Mouse (Mus musculus): ENCODE data around the gene AB124611. TPM values are rescaled to one million over a fixed set of nuclear protein-coding genes. Genes with fewer than 3 reads are reported as not detected.

AB124611 gene
- total RNA-seq, 2 experiments from 2014 or later = 5.3 to 11.3 TPM

DNA sequence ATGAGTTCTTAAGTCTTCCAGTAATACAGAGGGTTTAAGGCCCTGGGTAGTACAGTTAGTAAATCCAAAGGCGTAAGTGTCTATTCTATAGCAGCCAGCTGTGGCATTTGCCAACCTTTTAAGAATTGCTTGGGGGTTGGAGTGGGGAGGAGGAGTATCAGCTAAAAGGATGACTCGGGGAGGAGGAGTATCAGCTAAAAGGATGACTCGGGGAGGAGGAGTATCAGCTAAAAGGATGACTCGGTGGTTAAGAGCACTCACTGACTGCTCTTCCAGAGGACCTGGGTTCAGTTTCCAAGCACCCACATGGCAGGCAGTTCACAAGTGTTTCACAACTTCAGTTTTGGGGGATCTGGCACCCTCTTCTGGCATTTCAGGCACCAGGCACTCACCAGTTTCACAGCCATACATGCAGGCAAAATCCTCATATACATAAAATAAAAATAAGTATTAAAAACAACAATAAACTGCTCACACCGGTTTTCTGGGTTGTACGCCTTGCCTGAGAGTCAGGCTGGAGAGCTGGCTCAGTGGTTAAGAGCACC, 29.3 kb downstream of the AB124611 start:
- ATAC-seq (replicated peaks; ENCODE audit: low FRiP score, low TSS enrichment, poor library complexity, severe bottlenecking) = no peak

DNA sequence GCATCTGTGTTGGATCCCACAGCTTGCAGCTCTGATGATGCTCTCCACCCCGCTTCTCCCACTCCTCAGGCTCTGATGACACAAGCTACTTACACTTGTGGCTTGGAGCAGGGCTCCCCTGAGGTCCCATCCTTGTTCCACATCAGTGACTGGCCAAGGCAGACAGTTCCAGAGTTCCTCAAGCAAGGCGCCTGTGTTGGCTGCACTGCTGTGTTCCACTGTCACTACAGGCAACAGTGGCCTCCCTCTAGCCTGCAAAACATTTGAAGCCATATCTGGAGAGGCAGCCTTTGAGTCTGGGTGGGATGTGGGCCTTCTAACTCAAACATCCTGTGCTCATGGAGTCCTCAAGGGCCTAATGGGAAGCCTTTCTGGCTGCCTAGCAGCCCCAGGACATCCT, 31.0 kb downstream of the AB124611 start:
- ATAC-seq (replicated peaks; ENCODE audit: low FRiP score, low TSS enrichment, poor library complexity, severe bottlenecking) = no peak

DNA sequence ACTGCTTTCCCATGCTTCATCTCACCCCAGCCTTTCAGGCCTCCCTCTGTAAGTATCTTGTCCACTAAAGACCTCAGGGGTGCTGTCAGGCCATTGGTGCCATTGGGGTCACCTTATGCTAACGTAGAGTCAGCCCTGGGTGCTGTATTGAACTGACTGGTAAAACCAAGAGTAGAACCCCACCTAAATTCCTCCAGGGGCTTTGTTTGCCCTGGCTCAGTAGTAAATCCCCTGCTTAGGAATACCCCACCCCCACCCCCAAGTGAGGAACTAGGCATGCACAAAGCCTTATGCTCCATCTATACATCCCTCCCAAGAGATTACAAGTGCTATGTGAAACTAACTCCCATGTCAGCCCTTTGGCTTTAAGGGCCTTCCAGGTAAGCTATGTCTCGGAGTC, 31.6 kb downstream of the AB124611 start:
- ATAC-seq (replicated peaks; ENCODE audit: low FRiP score, low TSS enrichment, poor library complexity, severe bottlenecking) = no peak

GRCm38 (mm10) chr9:21558366-21558765, 32.4 kb downstream of the AB124611 start:
- peak; percentile 97 for ATAC-seq (replicated peaks; ENCODE audit: low FRiP score, low TSS enrichment, poor library complexity, severe bottlenecking)

DNA sequence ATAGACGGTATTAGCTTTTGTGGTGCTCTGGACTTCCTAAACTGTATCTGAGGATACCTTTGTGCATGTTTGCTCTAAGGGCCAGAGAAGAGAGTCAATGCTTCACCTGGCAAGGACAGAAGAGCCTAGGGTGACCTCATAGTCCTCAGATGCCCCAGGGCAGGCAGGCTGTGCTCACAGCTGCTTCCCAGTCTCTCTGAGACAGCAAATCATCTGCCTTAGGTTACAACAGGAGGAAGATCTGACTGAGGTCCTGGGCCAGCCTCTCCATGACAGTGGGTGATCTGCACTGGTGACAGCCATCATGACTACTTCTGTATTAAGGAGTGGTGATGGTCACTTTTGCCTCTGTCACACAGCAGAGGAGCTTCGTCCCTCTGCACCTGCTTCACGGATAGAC, 33.2 kb downstream of the AB124611 start:
- no peak for ATAC-seq (replicated peaks; ENCODE audit: low FRiP score, low TSS enrichment, poor library complexity, severe bottlenecking)

DNA sequence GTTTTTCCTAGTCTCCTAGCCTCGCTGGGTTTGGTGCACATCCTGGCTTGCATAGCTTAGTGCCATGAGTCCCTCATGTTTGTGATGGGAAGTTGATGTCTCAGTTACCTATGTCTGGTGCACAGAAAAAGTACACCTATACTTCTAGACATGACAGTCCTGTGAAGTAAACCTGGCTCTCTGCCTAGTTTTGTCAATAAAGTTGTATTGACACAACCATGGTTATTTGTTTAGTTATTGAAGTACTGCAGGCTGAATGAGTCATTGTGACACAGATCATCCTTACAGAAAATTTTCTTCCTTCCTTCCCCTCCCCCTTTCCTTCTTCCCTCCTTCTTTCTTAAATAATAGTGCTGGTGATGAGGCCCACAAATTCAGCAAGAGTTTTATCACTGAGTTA, 38.4 kb downstream of the AB124611 start:
- no peak for ATAC-seq (replicated peaks; ENCODE audit: low FRiP score, low TSS enrichment, poor library complexity, severe bottlenecking)

- no peak for ATAC-seq (replicated peaks; ENCODE audit: low FRiP score, low TSS enrichment, poor library complexity, severe bottlenecking)
Measured at GRCm38 (mm10) chr9:21565004-21565586, 39.1 kb downstream of the AB124611 start.

GRCm38 (mm10) chr9:21566538-21566937, 40.6 kb downstream of the AB124611 start:
- ATAC-seq (replicated peaks; ENCODE audit: low FRiP score, low TSS enrichment, poor library complexity, severe bottlenecking) = no peak

DNA sequence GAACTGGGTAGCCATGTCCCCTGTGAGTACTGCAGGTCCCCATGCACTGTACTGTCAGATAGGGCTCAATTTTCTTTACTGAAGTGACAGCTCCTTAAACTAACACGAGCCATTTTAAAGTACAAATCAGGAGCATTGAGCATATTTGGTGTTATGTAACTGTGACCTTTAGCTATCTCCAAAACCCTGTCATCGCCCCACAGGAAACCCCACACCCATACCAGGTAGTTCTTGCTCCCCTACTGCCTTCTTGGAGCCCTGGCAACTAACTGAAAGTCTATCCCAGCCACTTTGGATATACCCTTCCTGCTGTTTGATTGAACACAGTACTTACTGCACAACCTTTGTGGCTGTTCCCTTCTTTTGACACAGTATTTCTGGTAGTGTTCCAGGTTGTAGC, 41.1 kb downstream of the AB124611 start:
- ATAC-seq (replicated peaks; ENCODE audit: low FRiP score, low TSS enrichment, poor library complexity, severe bottlenecking) = 0 out of 2 replicates have a peak, but pooled peaks have one; percentile 9

GRCm38 (mm10) chr9:21568657-21569255, 42.8 kb downstream of the AB124611 start:
- no peak for ATAC-seq (replicated peaks; ENCODE audit: low FRiP score, low TSS enrichment, poor library complexity, severe bottlenecking)

GRCm38 (mm10) chr9:21574012-21574801, 48.2 kb downstream of the AB124611 start:
- no peak for ATAC-seq (replicated peaks; ENCODE audit: low FRiP score, low TSS enrichment, poor library complexity, severe bottlenecking)

DNA sequence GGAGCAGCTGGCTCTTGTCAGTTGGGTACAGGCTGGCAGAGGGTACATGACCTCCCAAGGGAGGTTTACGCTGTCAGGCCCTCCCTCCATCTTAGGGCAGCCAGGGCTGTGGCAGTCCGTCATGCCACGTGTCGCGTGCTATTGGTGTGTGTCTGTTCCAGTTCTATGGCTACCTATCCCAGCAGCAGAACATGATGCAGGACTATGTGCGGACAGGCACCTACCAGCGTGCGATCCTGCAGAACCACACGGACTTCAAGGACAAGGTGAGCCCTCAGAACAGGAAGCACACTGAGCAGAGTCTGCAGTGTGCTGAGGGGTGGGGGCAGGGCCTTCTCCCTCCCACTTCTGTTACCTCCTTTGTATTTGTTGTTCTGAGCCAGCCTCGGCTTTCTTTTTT, 49.3 kb downstream of the AB124611 start:
- ATAC-seq (replicated peaks; ENCODE audit: low FRiP score, low TSS enrichment, poor library complexity, severe bottlenecking) = no peak

- no peak for ATAC-seq (replicated peaks; ENCODE audit: low FRiP score, low TSS enrichment, poor library complexity, severe bottlenecking)
Measured at GRCm38 (mm10) chr9:21576286-21576685, 50.3 kb downstream of the AB124611 start.

DNA sequence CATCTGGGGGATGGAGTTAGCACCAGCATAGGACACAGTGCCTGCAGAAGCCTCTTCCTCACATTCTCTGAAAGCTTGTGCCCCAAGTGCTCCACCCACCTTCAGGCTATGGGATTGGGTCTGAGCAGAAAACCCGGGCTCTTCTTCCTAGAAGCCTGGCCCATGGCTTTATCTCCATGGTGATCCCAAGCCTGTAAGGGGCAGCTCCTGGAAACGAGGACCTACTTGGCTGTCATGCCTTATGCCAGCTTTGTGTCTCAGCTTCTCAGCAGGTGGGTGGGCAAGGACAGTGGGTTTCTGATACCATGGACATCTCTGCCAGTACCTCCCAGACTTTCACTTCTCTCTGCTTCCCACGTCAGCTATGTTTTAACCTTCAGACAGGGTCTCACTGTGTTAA, 52.2 kb downstream of the AB124611 start:
- ATAC-seq (replicated peaks; ENCODE audit: low FRiP score, low TSS enrichment, poor library complexity, severe bottlenecking) = no peak

DNA sequence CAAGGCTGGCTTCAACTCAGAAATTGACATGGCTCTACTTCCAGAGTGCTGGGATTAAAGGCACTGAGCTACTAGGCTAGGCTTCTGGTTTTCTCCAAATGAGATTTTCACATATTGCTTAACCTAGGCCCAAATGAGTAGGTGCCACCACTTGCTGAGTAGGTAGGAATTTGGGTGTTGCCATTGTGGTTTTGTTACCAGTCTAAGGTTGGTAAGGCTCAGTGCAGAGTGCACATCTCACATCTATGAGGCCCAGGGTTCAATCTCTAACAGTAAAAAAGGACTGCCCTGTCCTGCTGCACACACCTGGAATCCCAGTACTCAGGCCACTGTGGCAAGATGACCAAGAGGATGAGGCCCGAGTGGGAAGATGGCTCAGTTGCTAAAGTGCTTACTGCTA, 59.4 kb downstream of the AB124611 start:
- ATAC-seq (replicated peaks; ENCODE audit: low FRiP score, low TSS enrichment, poor library complexity, severe bottlenecking) = no peak

DNA sequence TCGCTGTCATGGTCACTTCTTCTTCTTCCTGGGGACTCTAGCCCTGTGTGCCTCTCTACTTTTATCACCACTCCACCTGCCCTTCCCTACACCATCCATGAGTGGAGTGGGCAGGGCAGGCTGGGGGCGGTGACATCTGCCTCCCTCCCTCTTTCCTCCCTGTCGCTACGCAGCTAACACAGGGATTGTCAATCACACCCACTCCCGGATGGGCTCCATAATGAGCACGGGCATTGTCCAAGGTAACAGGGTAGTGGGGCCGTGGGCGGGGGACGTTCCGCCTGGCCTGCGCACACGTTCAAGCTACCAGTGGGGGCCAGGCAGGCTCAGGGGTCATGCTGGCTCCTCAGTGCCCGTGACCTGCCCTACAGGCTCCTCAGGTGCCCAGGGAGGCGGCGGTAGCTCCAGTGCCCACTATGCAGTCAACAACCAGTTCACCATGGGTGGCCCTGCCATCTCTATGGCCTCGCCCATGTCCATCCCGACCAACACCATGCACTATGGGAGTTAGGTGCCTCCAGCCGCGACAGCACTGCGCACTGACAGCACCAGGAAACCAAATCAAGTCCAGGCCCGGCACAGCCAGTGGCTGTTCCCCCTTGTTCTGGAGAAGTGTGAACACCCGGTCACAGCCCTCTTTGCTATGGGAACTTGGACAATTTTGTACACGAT, 61.8 kb downstream of the AB124611 start:
- no peak for ATAC-seq (replicated peaks; ENCODE audit: low FRiP score, low TSS enrichment, poor library complexity, severe bottlenecking)

DNA sequence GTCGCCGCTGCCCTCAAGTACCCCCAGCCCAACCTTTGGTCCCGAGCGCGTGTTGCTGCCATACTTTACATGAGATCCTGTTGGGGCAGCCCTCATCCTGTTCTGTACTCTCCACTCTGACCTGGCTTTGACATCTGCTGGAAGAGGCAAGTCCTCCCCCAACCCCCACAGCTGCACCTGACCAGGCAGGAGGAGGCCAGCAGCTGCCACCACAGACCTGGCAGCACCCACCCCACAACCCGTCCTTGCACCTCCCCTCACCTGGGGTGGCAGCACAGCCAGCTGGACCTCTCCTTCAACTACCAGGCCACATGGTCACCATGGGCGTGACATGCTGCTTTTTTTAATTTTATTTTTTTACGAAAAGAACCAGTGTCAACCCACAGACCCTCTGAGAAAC, 62.4 kb downstream of the AB124611 start:
- ATAC-seq (replicated peaks; ENCODE audit: low FRiP score, low TSS enrichment, poor library complexity, severe bottlenecking) = no peak

DNA sequence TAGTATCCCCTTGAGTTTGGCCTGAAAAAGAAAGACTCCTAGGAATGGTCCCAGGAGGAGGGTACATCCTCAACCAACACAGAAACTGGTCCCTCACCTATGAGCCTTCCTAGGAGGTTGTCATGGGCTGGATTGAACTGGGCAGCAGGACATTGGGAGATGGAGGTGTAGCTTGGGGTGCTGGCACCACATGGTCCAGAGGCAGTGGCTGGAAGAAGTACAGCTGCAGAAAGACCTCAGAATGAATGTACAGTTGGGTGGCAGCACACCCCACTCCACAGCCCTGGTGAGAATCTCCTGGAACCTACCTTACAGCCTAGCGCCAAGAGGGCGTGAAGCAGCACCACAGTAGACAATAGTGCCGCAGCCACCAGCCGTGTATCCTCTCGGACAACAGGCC, 63.6 kb downstream of the AB124611 start:
- no peak for ATAC-seq (replicated peaks; ENCODE audit: low FRiP score, low TSS enrichment, poor library complexity, severe bottlenecking)

DNA sequence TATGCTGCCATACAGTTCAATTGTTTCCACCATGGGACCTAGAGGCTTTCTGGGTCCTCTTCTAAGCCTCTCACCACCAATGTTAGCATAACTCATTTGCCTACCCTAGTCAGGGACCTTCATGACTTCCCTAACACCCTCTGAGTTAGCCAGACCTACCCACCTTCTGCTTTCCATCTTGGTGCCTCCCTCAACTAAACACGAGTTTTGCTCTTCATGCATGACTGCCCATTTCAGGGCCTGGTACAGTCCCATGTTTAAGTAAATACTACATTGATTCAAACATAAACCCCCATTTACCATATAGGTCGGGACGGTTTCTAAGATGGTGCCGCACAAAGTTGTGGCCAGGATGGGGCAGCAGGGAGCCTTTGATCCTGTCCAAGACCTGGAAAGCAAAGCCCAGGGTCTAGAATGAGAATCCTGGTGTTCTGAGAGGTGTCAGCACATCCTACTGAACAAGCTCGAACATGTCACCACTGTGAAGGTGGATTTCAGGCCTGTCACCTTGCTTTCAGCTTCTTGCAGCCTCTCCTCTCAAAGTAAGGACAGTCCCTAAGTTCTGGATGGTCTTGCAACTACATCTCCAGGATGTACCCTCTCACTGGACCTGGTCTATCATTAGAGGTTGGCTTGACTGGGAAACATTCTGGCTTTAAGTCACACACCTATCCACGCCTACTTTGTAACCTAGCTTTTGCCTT, 65.3 kb downstream of the AB124611 start:
- no peak for ATAC-seq (replicated peaks; ENCODE audit: low FRiP score, low TSS enrichment, poor library complexity, severe bottlenecking)
